Mouse (Mus musculus) MEL (cell line): ENCODE data around the gene Otop3. TPM values are rescaled to one million over a fixed set of nuclear protein-coding genes. Genes with fewer than 3 reads are reported as not detected.

Experiments
- DNase-seq: peaks from one replicate; pipeline ENCODE4 v3.0.0; 2011; ENCODE audit warnings: low read depth, low spot score
- H3K27ac ChIP-seq: 2 replicates; pipeline ENCODE4 v1.5.1; 2012; ENCODE audit warnings: low read depth, mild to moderate bottlenecking, control low read depth, low read length, moderate library complexity; ENCODE audit not compliant: control insufficient read depth
- H3K27me3 ChIP-seq, 2 experiments: fragments of 150-350 bp in 1 of 2; sonication (generic) in 1 of 2; 2 replicates each; pipeline ENCODE4 v1.6.1; 2012; ENCODE audit warnings: low read length in 2 of 2, mild to moderate bottlenecking in 2 of 2, improper control_type of control experiment in 1 of 2, moderate library complexity in 1 of 2; ENCODE audit not compliant: insufficient read depth in 2 of 2, control insufficient read depth in 1 of 2
- H3K36me3 ChIP-seq, 2 experiments: 2 replicates each; pipeline ENCODE4 v1.6.1; 2012 to 2014; ENCODE audit warnings: low read length in 2 of 2, improper control_type of control experiment in 1 of 2, inconsistent platforms in 1 of 2, mild to moderate bottlenecking in 1 of 2; ENCODE audit not compliant: insufficient read depth in 2 of 2, control insufficient read depth in 1 of 2
- H3K4me1 ChIP-seq, 2 experiments: fragments of 150-350 bp in 1 of 2; sonication (generic) in 1 of 2; 2 replicates each; pipeline ENCODE4 v1.6.1; 2012; ENCODE audit warnings: low read length in 2 of 2, improper control_type of control experiment in 1 of 2, mild to moderate bottlenecking in 1 of 2; ENCODE audit not compliant: insufficient read depth in 2 of 2, control insufficient read depth in 1 of 2
- H3K4me3 ChIP-seq, 2 experiments: fragments of 150-350 bp in 1 of 2; sonication (generic) in 1 of 2; 2 replicates each; pipeline ENCODE4 v1.5.1; 2012; ENCODE audit warnings: low read depth in 2 of 2, low read length in 2 of 2, mild to moderate bottlenecking in 2 of 2, moderate library complexity in 2 of 2, control low read depth in 1 of 2, improper control_type of control experiment in 1 of 2; ENCODE audit not compliant: control insufficient read depth in 1 of 2, insufficient read depth in 1 of 2
- H3K79me2 ChIP-seq: 2 replicates; pipeline ENCODE4 v1.6.1; 2012; ENCODE audit warnings: mild to moderate bottlenecking, low read length, moderate library complexity; ENCODE audit not compliant: control insufficient read depth, poor library complexity, insufficient read depth
- H3K9ac ChIP-seq: 2 replicates; pipeline ENCODE4 v1.6.1; 2012; ENCODE audit warnings: low read depth, mild to moderate bottlenecking, control low read depth, low read length, moderate library complexity; ENCODE audit not compliant: control insufficient read depth, poor library complexity, severe bottlenecking
- H3K9me3 ChIP-seq: fragments of 150-350 bp; sonication (generic); replicated peaks from 2 replicates; pipeline ENCODE4 v1.6.1; 2012; ENCODE audit warnings: mild to moderate bottlenecking, low read length, improper control_type of control experiment, moderate library complexity; ENCODE audit not compliant: insufficient read depth
- CHD1 ChIP-seq: IDR thresholded peaks from 2 replicates; pipeline ENCODE4 v1.6.1; 2012; ENCODE audit warnings: low read depth, mild to moderate bottlenecking, inconsistent platforms, low read length, improper control_type of control experiment
- ELF1 ChIP-seq: IDR thresholded peaks from 2 replicates; pipeline ENCODE4 v1.6.1; 2014; ENCODE audit warnings: low read depth, mild to moderate bottlenecking, inconsistent platforms, low read length, improper control_type of control experiment, moderate library complexity
- EP300 ChIP-seq, 2 experiments: IDR thresholded peaks; 2 replicates each; pipeline ENCODE4 v1.6.1; 2011; ENCODE audit warnings: improper control_type of control experiment in 2 of 2, low read length in 2 of 2, low read depth in 1 of 2, mild to moderate bottlenecking in 1 of 2
- ETS1 ChIP-seq: IDR thresholded peaks from 2 replicates; pipeline ENCODE4 v1.6.1; 2012; ENCODE audit warnings: low read depth, mild to moderate bottlenecking, inconsistent platforms, low read length, improper control_type of control experiment, moderate library complexity
- GATA1 ChIP-seq: IDR thresholded peaks from 2 replicates; pipeline ENCODE4 v1.6.1; 2011; ENCODE audit warnings: low read depth, low read length, improper control_type of control experiment
- HCFC1 ChIP-seq: IDR thresholded peaks from 2 replicates; pipeline ENCODE4 v1.6.1; 2012; ENCODE audit warnings: low read depth, mild to moderate bottlenecking, inconsistent platforms, low read length, improper control_type of control experiment, moderate library complexity
- JUND ChIP-seq: IDR thresholded peaks from 2 replicates; pipeline ENCODE4 v1.6.1; 2011; ENCODE audit warnings: low read depth, mild to moderate bottlenecking, improper control_type of control experiment, low read length
- KAT2A ChIP-seq: conservative IDR thresholded peaks from 2 replicates; pipeline ENCODE4 v1.6.1; 2012; ENCODE audit warnings: low read depth, low read length, improper control_type of control experiment, inconsistent platforms
- MAX ChIP-seq: IDR thresholded peaks from 2 replicates; pipeline ENCODE4 v1.6.1; 2011; ENCODE audit warnings: low read length, improper control_type of control experiment
- MXI1 ChIP-seq: IDR thresholded peaks from 2 replicates; pipeline ENCODE4 v1.6.1; 2011; ENCODE audit warnings: mild to moderate bottlenecking, low read depth, low read length, improper control_type of control experiment
- MYB ChIP-seq: IDR thresholded peaks from 2 replicates; pipeline ENCODE4 v1.6.1; 2011; ENCODE audit warnings: mild to moderate bottlenecking, low read depth, low read length, improper control_type of control experiment
- MYC ChIP-seq: IDR thresholded peaks from 2 replicates; pipeline ENCODE4 v1.6.1; 2011; ENCODE audit warnings: low read depth, mild to moderate bottlenecking, low read length, improper control_type of control experiment, moderate library complexity
- POLR2A ChIP-seq, 2 experiments: IDR thresholded peaks; 2 replicates each; pipeline ENCODE4 v1.6.1; 2011 to 2012; ENCODE audit warnings: low read length in 2 of 2, mild to moderate bottlenecking in 2 of 2, control low read depth in 1 of 2, improper control_type of control experiment in 1 of 2, low read depth in 1 of 2, moderate library complexity in 1 of 2; ENCODE audit not compliant: control insufficient read depth in 1 of 2, insufficient read depth in 1 of 2, poor library complexity in 1 of 2
- POLR2AphosphoS2 ChIP-seq: IDR thresholded peaks from 2 replicates; pipeline ENCODE4 v1.6.1; 2011; ENCODE audit warnings: low read length, improper control_type of control experiment
- RCOR1 ChIP-seq: IDR thresholded peaks from 2 replicates; pipeline ENCODE4 v1.6.1; 2012; ENCODE audit warnings: low read depth, mild to moderate bottlenecking, inconsistent platforms, low read length, improper control_type of control experiment
- SIN3A ChIP-seq: IDR thresholded peaks from 2 replicates; pipeline ENCODE4 v1.6.1; 2012; ENCODE audit warnings: low read length, improper control_type of control experiment, inconsistent platforms
- TBP ChIP-seq: IDR thresholded peaks from 2 replicates; pipeline ENCODE4 v1.8.0; 2011; ENCODE audit warnings: low read depth, low read length, improper control_type of control experiment
- TCF12 ChIP-seq: IDR thresholded peaks from 2 replicates; pipeline ENCODE4 v1.6.1; 2014; ENCODE audit warnings: low read depth, mild to moderate bottlenecking, inconsistent platforms, low read length, improper control_type of control experiment, moderate library complexity
- ZC3H11A ChIP-seq: IDR thresholded peaks from 2 replicates; pipeline ENCODE4 v1.6.1; 2012; ENCODE audit warnings: low read depth, mild to moderate bottlenecking, inconsistent platforms, low read length, improper control_type of control experiment
- polyA plus RNA-seq, 2 experiments: library from polyadenylated mRNA; stranded (reverse) in 1 of 2; unstranded in 1 of 2; fragments of >175 nt in 1 of 2; fragments of >200 nt in 1 of 2; gene quantifications; 2 replicates each; pipeline versions ENCODE4 v1.2.1 to v1.2.4; 2012; ENCODE audit warnings: low replicate concordance in 2 of 2, low read depth in 1 of 2; ENCODE audit not compliant: insufficient read length in 2 of 2, insufficient read depth in 1 of 2, missing spikeins in 1 of 2
- total RNA-seq: library from RNA; depleted of rRNA; stranded (reverse); fragments of 300-350 nt; gene quantifications from 2 replicates; pipeline ENCODE4 v1.2.3, GENCODE M21; 2012

The Otop3 gene
- total and polyA plus RNA-seq, 3 experiments, result not detected

GRCm38 (mm10) chr11:115383701-115384474 lies 49.4 kb downstream of the Otop3 start:
- Histone ChIP-seq H3K9ac (peak overlapping the region; percentile 28), H3K79me2 (peaks cover 4% of the 10 kb centered on the region; the same call in 1 of the 2 replicates), H3K4me1 (peaks cover 8 to 22% of the 10 kb centered on the region in 2 experiments; a peak in 3 of 4 replicates), H3K36me3 (peaks cover 0 to 9% of the 10 kb centered on the region in 2 experiments; a peak in 2 of 4 replicates), H3K27ac (peak overlapping the region; percentile 6; the same call in 1 of the 2 replicates), H3K4me3 (peak overlapping the region in 1 of 2 experiments; percentile 4; a peak in 2 of 4 replicates), H3K27me3 (no peaks in the 10 kb centered on the region), H3K9me3 (no peaks in the 10 kb centered on the region)
- peak; percentile 93 for DNase-seq
- TF ChIP-seq POLR2AphosphoS2, result no peak
- TF ChIP-seq ZC3H11A, result no peak
- TF ChIP-seq RCOR1, result peak; percentile 59
- TF ChIP-seq SIN3A, result peak; percentile 70; the same call in 1 of the 2 replicates
- TF ChIP-seq HCFC1, result 0 out of 2 replicates have a peak, but pooled peaks have one; percentile 34
- TF ChIP-seq ELF1, result peak; percentile 55; the same call in 1 of the 2 replicates
- TF ChIP-seq POLR2A (IDR thresholded peaks at IDR 0.05; ENCODE audit: control insufficient read depth in 1 of 2, insufficient read depth in 1 of 2, low read depth in 1 of 2, low read length in 2 of 2, poor library complexity in 1 of 2), result no peak
- TF ChIP-seq EP300 (IDR thresholded peaks at IDR 0.05; ENCODE audit: low read depth in 1 of 2, low read length in 2 of 2), result peak; percentile 64 to 72
- peak; percentile 72 for TF ChIP-seq GATA1
- peak; percentile 61 for TF ChIP-seq TCF12
- no peak for TF ChIP-seq JUND
- 0 out of 2 replicates have a peak, but pooled peaks have one; percentile 6 for TF ChIP-seq MYB
- peak; percentile 23; the same call in 1 of the 2 replicates for TF ChIP-seq MYC
- 0 out of 2 replicates have a peak, but pooled peaks have one; percentile 15 for TF ChIP-seq KAT2A
- peak; percentile 30; the same call in 1 of the 2 replicates for TF ChIP-seq MXI1
- peak; percentile 73 for TF ChIP-seq ETS1
- TF ChIP-seq MAX, result peak; percentile 47
- TF ChIP-seq TBP, result 0 out of 2 replicates have a peak, but pooled peaks have one; percentile 54

- H3K9ac ChIP-seq, result no peak overlapping the region
- no peak for TF ChIP-seq CHD1
- TF ChIP-seq, all 39 proteins: peak for 0
- Histone ChIP-seq H3K79me2 (peaks cover 4% of the 10 kb centered on the region; the same call in 1 of the 2 replicates), H3K27ac (no peak overlapping the region), H3K36me3 (peaks cover 0 to 9% of the 10 kb centered on the region in 2 experiments; a peak in 2 of 4 replicates), H3K9me3 (no peaks in the 10 kb centered on the region), H3K27me3 (no peaks in the 10 kb centered on the region), H3K4me1 (peaks cover 8 to 22% of the 10 kb centered on the region in 2 experiments; a peak in 3 of 4 replicates), H3K4me3 (no peak overlapping the region)
- no peak for DNase-seq
These were observed 50.1 kb downstream of the Otop3 start for GRCm38 (mm10) chr11:115384587-115384986.
